Mouse (Mus musculus): ENCODE results near the gene Slitrk6. TPM values are rescaled to one million over a fixed set of nuclear protein-coding genes. Genes with fewer than 3 reads are reported as not detected.

The Slitrk6 gene
- 1 to 10 TPM; 3.1 to 3.9 TPM for total RNA-seq (2021)
- long read RNA-seq, experiment 1, full-length matches to known transcripts = 1 of 1 reads
- long read RNA-seq, experiment 1, partial matches to known transcripts = 0 of 1 reads
- long read RNA-seq, experiment 1, other reads (novel, unspliced or antisense) = 0 of 1 reads
- long read RNA-seq, experiment 2, full-length matches to known transcripts = 1 of 1 reads
- long read RNA-seq, experiment 2, partial matches to known transcripts = 0 of 1 reads
- long read RNA-seq, experiment 2, other reads (novel, unspliced or antisense) = 0 of 1 reads

DNA sequence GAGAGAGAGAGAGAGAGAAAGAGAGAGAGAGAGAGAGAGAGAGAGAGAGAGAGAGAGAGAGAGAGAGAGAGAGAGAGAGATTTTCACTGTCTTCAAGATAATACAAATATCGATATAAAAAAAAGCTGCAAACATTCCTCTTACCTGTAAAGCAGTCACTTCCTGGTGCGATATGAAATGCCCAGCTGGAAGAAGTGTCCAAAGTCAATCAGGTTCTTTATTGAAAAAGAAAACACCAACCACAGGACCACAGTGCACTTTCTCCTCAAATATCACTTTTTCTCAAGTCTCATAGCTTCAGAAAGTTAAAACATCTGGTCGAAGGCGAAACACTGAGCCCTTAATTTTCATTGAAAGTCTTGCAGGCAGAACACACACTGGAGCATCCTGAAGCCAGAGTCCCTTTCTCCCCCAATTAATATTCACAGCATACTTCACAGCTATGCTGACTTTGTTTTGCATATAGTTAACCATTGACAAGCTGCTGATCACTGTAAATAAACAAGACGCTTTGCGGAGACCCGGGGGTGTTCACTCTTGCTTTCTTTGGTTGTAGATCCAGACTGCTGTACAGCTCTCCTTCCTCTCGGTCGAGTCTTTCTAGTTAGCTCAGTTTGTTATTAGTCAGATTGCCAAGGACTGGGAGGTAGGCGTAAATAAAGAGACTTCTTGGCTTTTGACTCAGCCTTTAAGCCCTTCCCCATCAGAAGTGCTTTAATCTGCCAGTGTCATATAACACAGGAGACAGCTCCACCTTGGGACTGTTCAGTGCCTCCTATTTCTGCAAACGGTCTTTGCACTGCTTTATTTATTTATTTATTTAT is at the start of gene Slitrk6:
Gene Slitrk6, minus strand, starts transcription at position 666 of the 824 bp plus-strand sequence.
- DNase-seq (ENCODE audit: low spot score in 2 of 2) = peak in 1 of 2 experiments; percentile 9

DNA sequence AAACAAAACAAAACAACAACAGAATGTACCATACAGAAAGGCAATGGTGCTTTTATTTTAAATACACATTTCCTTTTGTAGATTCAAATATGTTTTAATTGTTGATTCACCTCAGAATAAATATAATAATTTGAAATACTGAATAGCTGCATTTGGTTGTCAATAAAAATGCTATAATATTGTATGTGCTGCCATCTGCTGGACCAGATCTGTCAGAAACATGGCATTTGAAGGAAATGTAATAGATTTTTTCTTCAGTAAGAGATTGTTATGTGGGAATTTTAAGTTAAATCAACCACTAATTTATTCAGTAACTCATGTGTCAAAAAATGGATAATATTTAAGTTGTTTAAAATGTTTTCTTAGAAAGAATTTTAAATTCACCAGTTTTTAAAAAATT is 22.6 kb upstream of the Slitrk6 start:
- DNase-seq (ENCODE audit: low spot score in 2 of 2) = no peak

- no peak for DNase-seq (ENCODE audit: low spot score in 2 of 2)
Measured at GRCm38 (mm10) chr14:110770694-110771093, 15.7 kb upstream of the Slitrk6 start.

- no peak for DNase-seq (ENCODE audit: low spot score in 2 of 2)
Measured at GRCm38 (mm10) chr14:110762588-110763220, 7.8 kb upstream of the Slitrk6 start.

DNA sequence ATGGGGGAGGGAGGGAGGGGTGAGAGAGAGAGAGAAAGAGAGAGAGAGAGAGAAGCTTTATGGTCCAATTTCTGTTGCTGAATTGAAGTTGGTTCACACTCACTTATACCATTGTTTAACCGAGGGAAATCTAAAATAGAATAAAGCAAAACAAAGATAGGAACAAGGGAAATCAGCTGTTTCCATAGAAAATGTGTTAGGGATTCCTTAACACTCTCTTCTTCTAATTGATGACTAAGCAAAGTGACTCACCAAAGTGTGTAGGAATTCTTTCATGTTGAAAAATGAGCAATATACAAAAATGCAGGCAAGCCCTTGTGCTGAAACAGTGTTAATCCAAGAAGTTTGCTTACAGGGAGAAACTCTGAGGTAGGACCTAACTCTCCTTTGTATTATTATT is 6.0 kb upstream of the Slitrk6 start:
- no peak for DNase-seq (ENCODE audit: low spot score in 2 of 2)

DNA sequence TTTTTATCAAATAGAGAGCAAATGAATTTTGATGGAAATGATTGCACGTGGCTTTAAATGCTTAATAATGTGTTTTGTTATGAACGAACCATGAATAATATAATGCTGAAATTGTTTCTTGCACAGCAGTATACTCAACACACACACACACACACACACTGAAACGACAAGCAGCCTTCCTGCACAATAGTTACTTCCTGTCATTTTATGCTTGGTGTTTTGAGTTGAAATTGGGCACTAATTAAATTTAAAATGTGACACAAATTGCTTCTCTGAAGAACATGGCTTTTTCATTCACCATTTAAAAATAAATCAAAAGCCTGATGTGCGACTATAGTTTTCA is 330 bp upstream of the Slitrk6 start:
- no peak for DNase-seq (ENCODE audit: low spot score in 2 of 2)

- no peak for DNase-seq (ENCODE audit: low spot score in 2 of 2)
Measured at GRCm38 (mm10) chr14:110739861-110740260, 15.1 kb downstream of the Slitrk6 start.

DNA sequence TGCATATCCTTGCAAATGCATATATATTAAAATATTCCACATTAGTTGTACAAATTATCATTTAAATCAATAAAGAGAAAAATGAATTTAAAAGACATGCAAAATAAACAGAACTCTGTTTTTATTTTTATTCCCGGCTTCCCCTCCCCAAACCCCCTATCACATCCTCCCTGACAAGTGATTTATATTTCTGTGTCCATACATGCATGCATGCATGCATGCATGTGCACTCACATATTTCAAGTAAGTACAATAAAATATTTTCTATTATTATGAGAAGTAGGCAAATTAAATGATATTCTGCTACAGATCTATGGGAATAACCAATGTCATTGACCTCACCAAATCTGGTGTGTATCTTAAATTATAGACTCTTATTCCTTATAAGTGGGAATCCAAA is 15.6 kb downstream of the Slitrk6 start:
- no peak for DNase-seq (ENCODE audit: low spot score in 2 of 2)

- DNase-seq (ENCODE audit: low spot score in 2 of 2) = no peak
Measured at GRCm38 (mm10) chr14:110728344-110728910, 26.5 kb downstream of the Slitrk6 start.

DNA sequence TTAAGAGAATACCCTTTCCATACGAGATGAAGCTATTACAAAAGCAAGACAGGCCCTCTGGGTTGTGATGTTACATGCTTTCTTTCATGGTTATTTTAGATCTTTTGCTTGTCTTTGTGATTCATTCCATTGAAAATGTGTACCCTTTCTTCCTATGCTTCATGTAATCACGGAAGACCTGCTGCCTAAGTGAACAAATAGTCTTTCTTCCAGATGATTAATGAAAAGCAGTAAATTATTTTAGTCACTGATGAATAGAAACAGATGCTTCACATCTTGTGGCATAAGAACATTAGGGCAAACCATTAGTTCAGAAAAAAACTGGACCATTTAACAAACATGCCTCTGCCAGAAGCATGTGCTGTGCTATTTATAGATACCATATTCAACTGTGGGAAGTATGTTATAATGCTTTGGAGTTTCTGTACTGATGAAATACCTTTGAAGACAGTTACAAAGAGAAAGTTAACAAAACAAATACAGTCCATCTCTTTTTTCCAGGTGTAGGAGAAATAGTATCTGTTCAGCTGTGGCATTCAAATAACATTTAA is 30.8 kb downstream of the Slitrk6 start:
- DNase-seq (ENCODE audit: low spot score in 2 of 2) = no peak
